Mouse (Mus musculus) forebrain, embryonic 13.5 days (tissue): ENCODE results near the gene Tceal6. TPM values are rescaled to one million over a fixed set of nuclear protein-coding genes. Genes with fewer than 3 reads are reported as not detected.
A peak's percentile ranks its signal among the peaks of the same experiment; 100 is the strongest.
"Not testable (repeated sequence)": the region's sequence is repeated elsewhere in the genome, so short reads cannot be mapped to it uniquely, and the experiment has no call there.

Experiments
- ATAC-seq: fragments of 200-750 bp; cut with Nextera tagmentation; 2 replicates; pipeline ENCODE4 v1.8.0; 2017
- H3K27ac ChIP-seq: fragments of 300-500 bp; sonication (generic); 2 replicates; pipeline ENCODE4 v1.5.1; 2015; ENCODE audit warnings: inconsistent platforms, mild to moderate bottlenecking, moderate library complexity
- H3K27me3 ChIP-seq: fragments of 300-500 bp; sonication (generic); 2 replicates; pipeline ENCODE4 v1.6.1; 2015; ENCODE audit warnings: mild to moderate bottlenecking, inconsistent platforms
- H3K36me3 ChIP-seq: fragments of 300-500 bp; sonication (generic); 2 replicates; pipeline ENCODE4 v1.6.1; 2015; ENCODE audit warnings: mild to moderate bottlenecking, inconsistent platforms; ENCODE audit not compliant: poor library complexity, severe bottlenecking
- H3K4me1 ChIP-seq: fragments of 300-500 bp; sonication (generic); 2 replicates; pipeline ENCODE4 v1.6.1; 2015; ENCODE audit warnings: inconsistent platforms
- H3K4me2 ChIP-seq: fragments of 300-500 bp; sonication (generic); 2 replicates; pipeline ENCODE4 v1.6.1; 2015; ENCODE audit warnings: inconsistent platforms, mild to moderate bottlenecking, moderate library complexity
- H3K4me3 ChIP-seq: fragments of 300-500 bp; sonication (generic); 2 replicates; pipeline ENCODE4 v1.5.1; 2015; ENCODE audit warnings: mild to moderate bottlenecking, inconsistent platforms
- H3K9ac ChIP-seq: fragments of 300-500 bp; sonication (generic); 2 replicates; pipeline ENCODE4 v1.6.1; 2015; ENCODE audit warnings: mild to moderate bottlenecking, inconsistent platforms
- H3K9me3 ChIP-seq: fragments of 300-500 bp; sonication (generic); replicated peaks from 2 replicates; pipeline ENCODE4 v1.6.1; 2016; ENCODE audit warnings: inconsistent platforms
- WGBS: fragments of 180-500 bp; shearing (Covaris S2); methylation state at CpG from one replicate; pipeline ENCODE4 v1.1.7; 2015; 5-methylcytosine and 5-hydroxymethylcytosine counted together
- polyA plus RNA-seq: library from polyadenylated mRNA; unstranded; fragments of >200 nt; fragmentation: Nextera tagmentation; extraction: Ambion mirVana; gene quantifications from 2 replicates; pipeline ENCODE4 v1.2.1, GENCODE M21; 2015

Gene Tceal6
- polyA plus RNA-seq: 10.0 and 14.2 TPM in 2 replicates

DNA sequence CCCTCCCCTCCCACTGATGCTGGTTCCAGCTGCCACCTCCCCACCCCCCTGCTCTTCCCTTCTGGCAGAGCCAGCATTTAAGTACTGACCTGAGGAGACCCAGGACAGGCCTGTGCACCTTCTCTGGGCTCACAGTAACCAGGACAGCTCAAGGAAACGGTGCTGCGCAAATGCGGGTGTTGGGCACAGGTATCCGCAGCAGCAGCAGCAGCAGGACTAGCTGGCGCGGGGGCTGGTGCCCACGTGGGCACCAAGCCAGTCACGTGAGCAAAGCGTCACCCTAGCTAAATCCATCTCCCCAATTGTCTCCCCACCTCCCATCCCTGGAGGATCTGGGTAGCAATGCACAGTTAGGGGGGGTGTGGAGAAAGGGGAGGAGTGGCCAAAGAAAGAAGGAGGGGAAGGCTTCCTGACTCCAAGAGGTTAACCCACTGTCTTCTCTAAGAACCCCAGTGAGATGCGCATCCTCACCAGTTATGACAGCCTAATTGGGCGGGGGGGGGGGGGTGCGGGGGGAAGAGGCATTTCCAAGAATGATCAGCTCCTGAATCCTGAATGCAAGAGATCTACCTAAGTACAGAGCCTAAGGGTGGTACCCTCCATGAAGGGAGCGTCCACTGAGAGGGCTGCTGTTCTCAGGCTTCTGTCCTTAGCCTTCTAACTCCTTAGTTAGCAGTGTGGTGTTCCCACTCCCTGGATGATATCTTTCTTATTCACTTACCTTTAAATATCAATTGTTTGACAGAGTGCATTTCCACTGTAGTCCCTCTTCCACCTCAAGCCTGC lies at the start of gene Tceal6:
Tceal6 (minus strand) TSS at position 252 of the 786 bp plus-strand sequence.
- Histone ChIP-seq H3K36me3 (no peaks in the 10 kb centered on the region), H3K27me3 (no peaks in the 10 kb centered on the region), H3K9ac (peak within 1 kb of the TSS; percentile 53), H3K4me2 (peak within 1 kb of the TSS; percentile 62), H3K4me3 (peak within 1 kb of the TSS; percentile 44), H3K9me3 (no peaks in the 10 kb centered on the region), H3K4me1 (no peaks in the 10 kb centered on the region), H3K27ac (no peak within 1 kb of the TSS)
- ATAC-seq: peak; percentile 91
- WGBS: 2% methylated on average over 11 of the region's 13 CpGs

DNA sequence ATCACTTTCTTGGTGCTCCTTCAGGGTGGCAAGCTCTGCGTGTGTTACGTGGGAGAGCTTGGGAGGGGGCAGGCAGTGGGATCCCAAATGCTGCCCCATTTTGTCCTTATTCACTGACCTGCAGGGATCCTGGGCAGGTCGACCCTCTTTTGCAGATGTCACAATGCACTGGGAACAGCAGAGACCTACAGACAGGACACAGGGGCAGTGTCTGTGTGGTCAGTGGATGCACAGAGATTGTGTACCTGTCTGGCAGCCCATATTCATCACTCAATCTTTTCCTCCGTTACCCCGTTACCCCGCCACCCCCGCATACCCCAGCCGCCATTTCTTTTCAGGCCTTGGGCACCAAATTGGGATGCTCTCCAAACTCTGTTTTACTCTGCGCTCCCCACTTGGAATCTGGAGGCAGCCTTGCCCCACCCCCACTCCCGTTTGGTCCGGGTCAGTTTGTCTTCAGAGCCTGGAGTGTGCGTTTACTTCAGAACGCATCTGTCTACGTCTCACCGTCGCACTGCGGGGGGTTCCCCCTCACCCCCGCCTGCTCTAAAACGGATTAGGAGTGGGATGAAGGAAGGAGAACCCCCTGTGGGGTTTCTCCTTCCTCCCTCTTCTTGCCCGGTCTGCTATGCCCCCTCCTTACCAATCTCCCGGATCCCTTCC lies 583 bp downstream of the Tceal6 start:
- not testable (repeated sequence) for H3K27me3 ChIP-seq, H3K9me3 ChIP-seq, H3K27ac ChIP-seq, H3K36me3 ChIP-seq, H3K4me1 ChIP-seq
- ATAC-seq: peak; percentile 67
- Histone ChIP-seq H3K4me3 (peak overlapping the region; percentile 44), H3K9ac (peak overlapping the region; percentile 53), H3K4me2 (peak overlapping the region; percentile 62)
- 24% methylated on average over 17 of the region's 21 CpGs for WGBS

DNA sequence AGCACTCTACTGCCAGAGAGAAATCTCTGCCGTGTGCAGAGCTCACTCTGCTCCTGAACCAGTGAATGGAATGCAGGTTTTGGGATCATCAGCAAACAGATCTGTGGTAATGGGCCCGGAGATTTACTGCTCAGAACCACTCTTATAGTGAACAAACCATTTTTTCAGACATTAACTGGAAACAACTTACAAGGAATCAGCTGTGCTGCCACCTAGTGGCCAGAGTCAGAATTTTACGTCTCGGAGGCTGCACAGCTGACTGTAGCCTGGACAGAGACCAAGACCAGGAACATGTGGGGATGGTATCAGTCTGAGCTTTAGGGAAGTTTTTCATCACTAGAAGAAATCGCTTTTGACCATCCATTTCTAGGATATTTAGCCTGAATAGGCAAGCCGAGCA lies 20.6 kb downstream of the Tceal6 start:
- H3K9ac ChIP-seq, H3K36me3 ChIP-seq, ATAC-seq, H3K4me1 ChIP-seq, H3K27ac ChIP-seq, H3K27me3 ChIP-seq, H3K9me3 ChIP-seq, H3K4me3 ChIP-seq, H3K4me2 ChIP-seq: not testable (repeated sequence)
- no CpG with 5 or more reads among the region's 6 CpGs for WGBS

DNA sequence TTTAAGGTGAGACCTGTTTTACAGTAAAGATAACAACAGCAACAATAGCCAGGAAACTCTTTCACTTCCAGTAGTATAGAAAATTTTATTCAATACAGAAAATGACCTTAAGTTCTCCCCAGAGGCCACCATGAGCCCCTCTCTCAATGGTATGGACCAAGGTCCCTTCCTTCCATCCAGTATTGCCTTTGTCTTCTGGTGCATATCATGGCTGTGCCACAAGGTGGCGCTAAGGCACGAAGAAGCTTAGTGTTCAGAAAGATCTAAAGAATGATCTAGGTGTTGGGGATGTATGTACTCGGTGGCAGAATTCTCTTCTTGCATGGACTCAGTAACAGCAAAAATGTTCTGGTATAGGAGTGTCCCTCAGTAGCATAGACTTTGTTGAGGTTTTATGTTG lies 21.8 kb downstream of the Tceal6 start:
- not testable (repeated sequence) for ATAC-seq
- no CpG with 5 or more reads among the region's 3 CpGs for WGBS

DNA sequence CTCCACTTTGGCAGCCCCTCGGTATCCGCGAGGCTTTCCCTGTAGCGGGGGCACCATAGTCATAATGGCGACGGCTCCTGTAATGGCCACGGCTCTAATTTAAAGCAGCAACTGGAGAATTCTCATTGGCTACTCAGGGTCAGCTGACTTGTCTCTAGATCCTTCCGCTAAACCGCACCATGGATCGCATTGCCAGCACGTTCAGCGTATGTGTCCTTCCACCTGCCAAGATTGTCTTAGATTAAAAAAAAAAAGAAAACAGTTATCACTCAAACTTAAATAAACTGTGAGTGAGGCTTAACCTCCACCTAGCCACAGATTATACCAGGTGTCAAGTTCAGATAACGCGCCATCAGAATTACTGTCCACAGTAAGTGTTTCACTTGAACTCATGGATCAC lies 33.0 kb downstream of the Tceal6 start, which contains the start of gene Gm15023:
Gm15023 (minus strand) TSS at position 101 of the 400 bp plus-strand sequence.
- not testable (repeated sequence) for H3K27me3 ChIP-seq, H3K4me2 ChIP-seq, H3K4me1 ChIP-seq, H3K4me3 ChIP-seq, H3K9me3 ChIP-seq, ATAC-seq, H3K9ac ChIP-seq, H3K27ac ChIP-seq, H3K36me3 ChIP-seq
- 100% methylated on average over 5 of the region's 14 CpGs for WGBS

More for the DNA sequence above, 21.8 kb downstream of the Tceal6 start:
- not testable (repeated sequence) for H3K4me1 ChIP-seq, H3K4me3 ChIP-seq, H3K27me3 ChIP-seq, H3K9ac ChIP-seq, H3K4me2 ChIP-seq, H3K9me3 ChIP-seq, H3K36me3 ChIP-seq, H3K27ac ChIP-seq

Other genes starting within 250 kb of the Tceal6 start
- 0.15 and 0.39 TPM in 2 replicates for gene Nxf2, start 245.9 kb downstream of the Tceal6 start, polyA plus RNA-seq
- gene Zmat1, start 201.5 kb downstream of the Tceal6 start, polyA plus RNA-seq: 5.7 and 6.6 TPM in 2 replicates
- gene Gm15023, start 33.1 kb downstream of the Tceal6 start, polyA plus RNA-seq: not detected in 2 replicates
- gene Pramel3, start 91.6 kb upstream of the Tceal6 start, polyA plus RNA-seq: not detected in 2 replicates
- gene Gm5128, start 162.6 kb upstream of the Tceal6 start, polyA plus RNA-seq: not detected in 2 replicates
- gene Gm7903, start 223.1 kb upstream of the Tceal6 start, polyA plus RNA-seq: not detected in 2 replicates